Mouse (Mus musculus): ENCODE measurements around the gene Rhoa. TPM values are rescaled to one million over a fixed set of nuclear protein-coding genes. Genes with fewer than 3 reads are reported as not detected.

Rhoa gene
- polyA plus RNA-seq, 1 experiment from 2014 or later = 448 TPM

- WGBS = under 1% methylated on average over 49 of the region's 49 CpGs
- H3K27ac ChIP-seq = peak within 1 kb of the TSS; percentile 98
- 0 out of 2 replicates have a peak, but pooled peaks have one; percentile 12 for TF ChIP-seq CTCF (IDR thresholded peaks at IDR 0.05; ENCODE audit: low read depth)
- H3K4me3 ChIP-seq (replicated peaks; ENCODE audit: low read depth, low read length) = peak within 1 kb of the TSS; percentile 62
- ATAC-seq (replicated peaks; ENCODE audit: low FRiP score, low read depth) = peak; percentile 93
- H3K4me2 ChIP-seq (ENCODE audit: low read length) = peak within 1 kb of the TSS; percentile 79
- peak within 1 kb of the TSS; percentile 83 for H3K9ac ChIP-seq (ENCODE audit: low read depth, low read length)
- H3K27me3 ChIP-seq (ENCODE audit: insufficient read depth, low read length) = no peaks in the 10 kb centered on the region
- H3K9me3 ChIP-seq (replicated peaks; ENCODE audit: low read length) = no peaks in the 10 kb centered on the region
- peaks cover 21% of the 10 kb centered on the region for H3K4me1 ChIP-seq (replicated peaks; ENCODE audit: insufficient read depth, low read length)
- peaks cover 18% of the 10 kb centered on the region for H3K36me3 ChIP-seq (ENCODE audit: insufficient read depth, low read length)
- DNase-seq (ENCODE audit: low spot score) = peak; percentile 99
Observed at GRCm38 (mm10) chr9:108338886-108339781, 33.2 kb downstream of the Rhoa start, which contains the start of gene Gpx1. Gene Gpx1, plus strand, starts transcription at chr9:108338903.

GRCm38 (mm10) chr9:108339886-108340257 lies 33.9 kb downstream of the Rhoa start:
- Histone ChIP-seq H3K4me3 (replicated peaks; ENCODE audit: low read depth, low read length) (peak overlapping the region; percentile 62), H3K4me2 (ENCODE audit: low read length) (peak overlapping the region; percentile 79), H3K9me3 (replicated peaks; ENCODE audit: low read length) (no peaks in the 10 kb centered on the region), H3K27me3 (ENCODE audit: insufficient read depth, low read length) (no peaks in the 10 kb centered on the region), H3K27ac (peak overlapping the region; percentile 98), H3K36me3 (ENCODE audit: insufficient read depth, low read length) (peaks cover 12% of the 10 kb centered on the region), H3K9ac (ENCODE audit: low read depth, low read length) (peak overlapping the region; percentile 83), H3K4me1 (replicated peaks; ENCODE audit: insufficient read depth, low read length) (peaks cover 21% of the 10 kb centered on the region)
- DNase-seq (ENCODE audit: low spot score) (peak; percentile 17), ATAC-seq (replicated peaks; ENCODE audit: low FRiP score, low read depth) (no peak)
- no peak for TF ChIP-seq CTCF (IDR thresholded peaks at IDR 0.05; ENCODE audit: low read depth)
- WGBS = 11% methylated on average over 20 of the region's 20 CpGs

- Histone ChIP-seq H3K27me3 (ENCODE audit: insufficient read depth, low read length) (no peaks in the 10 kb centered on the region), H3K4me3 (replicated peaks; ENCODE audit: low read depth, low read length) (peak overlapping the region; percentile 62)
- DNase-seq (ENCODE audit: low spot score) = no peak
Observed at GRCm38 (mm10) chr9:108340258-108341138, 34.6 kb downstream of the Rhoa start.

GRCm38 (mm10) chr9:108341139-108341475 lies 35.2 kb downstream of the Rhoa start:
- 68% methylated on average over 5 of the region's 5 CpGs for WGBS
- ATAC-seq (replicated peaks; ENCODE audit: low FRiP score, low read depth) (no peak), DNase-seq (ENCODE audit: low spot score) (no peak)
- no peaks in the 10 kb centered on the region for H3K27me3 ChIP-seq (ENCODE audit: insufficient read depth, low read length)
- no peak overlapping the region for H3K9ac ChIP-seq (ENCODE audit: low read depth, low read length)
- H3K9me3 ChIP-seq (replicated peaks; ENCODE audit: low read length) = no peaks in the 10 kb centered on the region
- 0 out of 2 replicates have a peak, but pooled peaks cover 2% of the 10 kb centered on the region for H3K36me3 ChIP-seq (ENCODE audit: insufficient read depth, low read length)
- peaks cover 21% of the 10 kb centered on the region for H3K4me1 ChIP-seq (replicated peaks; ENCODE audit: insufficient read depth, low read length)
- peak overlapping the region; percentile 79; the same call in 1 of the 2 replicates for H3K4me2 ChIP-seq (ENCODE audit: low read length)
- no peak overlapping the region for H3K4me3 ChIP-seq (replicated peaks; ENCODE audit: low read depth, low read length)
- H3K27ac ChIP-seq = peak overlapping the region; percentile 98
- TF ChIP-seq CTCF (IDR thresholded peaks at IDR 0.05; ENCODE audit: low read depth) = no peak

More at GRCm38 (mm10) chr9:108340258-108341138, 34.6 kb downstream of the Rhoa start:
- Histone ChIP-seq H3K27ac (peak overlapping the region; percentile 98), H3K4me2 (ENCODE audit: low read length) (peak overlapping the region; percentile 79), H3K4me1 (replicated peaks; ENCODE audit: insufficient read depth, low read length) (peaks cover 21% of the 10 kb centered on the region), H3K9ac (ENCODE audit: low read depth, low read length) (peak overlapping the region; percentile 83), H3K36me3 (ENCODE audit: insufficient read depth, low read length) (peaks cover 5% of the 10 kb centered on the region; the same call in 1 of the 2 replicates), H3K9me3 (replicated peaks; ENCODE audit: low read length) (no peaks in the 10 kb centered on the region)
- 42% methylated on average over 10 of the region's 10 CpGs for WGBS
- ATAC-seq (replicated peaks; ENCODE audit: low FRiP score, low read depth) = no peak
- no peak for TF ChIP-seq CTCF (IDR thresholded peaks at IDR 0.05; ENCODE audit: low read depth)

GRCm38 (mm10) chr9:108341801-108342200 lies 35.9 kb downstream of the Rhoa start:
- Histone ChIP-seq H3K36me3 (ENCODE audit: insufficient read depth, low read length) (no peaks in the 10 kb centered on the region), H3K4me3 (replicated peaks; ENCODE audit: low read depth, low read length) (no peak overlapping the region), H3K4me2 (ENCODE audit: low read length) (no peak overlapping the region), H3K4me1 (replicated peaks; ENCODE audit: insufficient read depth, low read length) (peaks cover 21% of the 10 kb centered on the region), H3K27ac (peak overlapping the region; percentile 98), H3K27me3 (ENCODE audit: insufficient read depth, low read length) (no peaks in the 10 kb centered on the region), H3K9me3 (replicated peaks; ENCODE audit: low read length) (no peaks in the 10 kb centered on the region), H3K9ac (ENCODE audit: low read depth, low read length) (no peak overlapping the region)
- no peak for ATAC-seq (replicated peaks; ENCODE audit: low FRiP score, low read depth)
- no peak for TF ChIP-seq CTCF (IDR thresholded peaks at IDR 0.05; ENCODE audit: low read depth)
- no peak for DNase-seq (ENCODE audit: low spot score)

- H3K9me3 ChIP-seq (replicated peaks; ENCODE audit: low read length) = no peaks in the 10 kb centered on the region
- H3K4me2 ChIP-seq (ENCODE audit: low read length) = no peak overlapping the region
- no peak overlapping the region for H3K9ac ChIP-seq (ENCODE audit: low read depth, low read length)
- 26% methylated on average over 5 of the region's 5 CpGs for WGBS
- TF ChIP-seq CTCF (IDR thresholded peaks at IDR 0.05; ENCODE audit: low read depth) = 0 out of 2 replicates have a peak, but pooled peaks have one; percentile 20
- H3K4me3 ChIP-seq (replicated peaks; ENCODE audit: low read depth, low read length) = no peak overlapping the region
- H3K27me3 ChIP-seq (ENCODE audit: insufficient read depth, low read length) = no peaks in the 10 kb centered on the region
- peaks cover 21% of the 10 kb centered on the region for H3K4me1 ChIP-seq (replicated peaks; ENCODE audit: insufficient read depth, low read length)
- no peaks in the 10 kb centered on the region for H3K36me3 ChIP-seq (ENCODE audit: insufficient read depth, low read length)
- peak overlapping the region; percentile 98 for H3K27ac ChIP-seq
- ATAC-seq (replicated peaks; ENCODE audit: low FRiP score, low read depth) (peak; percentile 43), DNase-seq (ENCODE audit: low spot score) (peak; percentile 78)
Observed at GRCm38 (mm10) chr9:108342301-108342831, 36.4 kb downstream of the Rhoa start.
